23 mouse cellular contexts compared by ENCODE assay signal in genomic region chr13:49639965-49640364, GRCm38 (mm10). TPM values are rescaled to one million over a fixed set of nuclear protein-coding genes. Genes with fewer than 3 reads are reported as not detected.
DNase-seq lines count a peak whose midpoint lies in the region; ATAC-seq and TF ChIP-seq lines count a peak whose summit lies in the region.
"Had no signal": no experiment of that assay in that cellular context is flagged by ENCODE, and none has a peak within 500 bp of the region (broad histone marks: within the 10 kb centered on the region; RNA-seq: fewer than 3 reads in every experiment).

No protein-coding gene starts in this region.

- H3K27ac ChIP-seq in liver, embryonic 11.5 days (ENCODE audit: low read depth, low read length) = peak overlapping the region; percentile 53
- H3K27ac ChIP-seq in liver, embryonic 15.5 days (replicated peaks) = peak overlapping the region; percentile 55
- no peak overlapping the region for H3K27ac ChIP-seq in stomach, postnatal 0 days (replicated peaks)
- no peak overlapping the region for H3K27ac ChIP-seq in forebrain, embryonic 11.5 days (ENCODE audit: low read depth, low read length)
- H3K27ac ChIP-seq: embryonic facial prominence, embryonic 15.5 days; forebrain, embryonic 12.5 days; hindbrain, embryonic 15.5 days had no signal

- no peak for DNase-seq in G1E (ENCODE audit: low spot score)
- no peak for DNase-seq in liver, embryonic 11.5 days (ENCODE audit: low spot score)
- DNase-seq in stomach, postnatal 0 days (ENCODE audit: low spot score) = no peak
- no peak for DNase-seq in right cerebral cortex, adult 2 months (ENCODE audit: low spot score in 2 of 2)
- DNase-seq in forebrain, embryonic 11.5 days (ENCODE audit: low spot score) = no peak
- DNase-seq: adrenal gland, postnatal 14 days; cerebellum, adult 18-20 months; cerebellum, postnatal 14 days; embryo, embryonic 11 days; gastrocnemius, postnatal 10 days; heart, adult 18-20 months; heart, postnatal 36 days had no signal

- no peak overlapping the region for H3K4me2 ChIP-seq in liver, embryonic 11.5 days
- no peak overlapping the region; the same call in 1 of the 2 replicates for H3K4me2 ChIP-seq in liver, embryonic 15.5 days
- no peak overlapping the region for H3K4me2 ChIP-seq in stomach, postnatal 0 days (replicated peaks; ENCODE audit: low read depth)
- H3K4me2 ChIP-seq in forebrain, embryonic 11.5 days (ENCODE audit: low read depth, low read length, severe bottlenecking) = no peak overlapping the region
- H3K4me2 ChIP-seq: embryonic facial prominence, embryonic 15.5 days; forebrain, embryonic 12.5 days; heart, embryonic 11.5 days; hindbrain, embryonic 15.5 days had no signal

- ATAC-seq in G1E (ENCODE audit: extremely low read depth, insufficient number of reproducible peaks, low FRiP score, poor library complexity, severe bottlenecking) = peak; percentile 49; the same call in 1 of the 2 replicates
- peak; percentile 95 for ATAC-seq in liver, embryonic 11.5 days (replicated peaks; ENCODE audit: low FRiP score)
- ATAC-seq in liver, embryonic 15.5 days (ENCODE audit: insufficient read depth) = peak; percentile 91
- peak; percentile 61; the same call in 1 of the 2 replicates for ATAC-seq in megakaryocyte-erythroid progenitor cell, adult 5-6 weeks (replicated peaks; ENCODE audit: low FRiP score, low TSS enrichment, poor library complexity, severe bottlenecking)
- no peak for ATAC-seq in stomach, postnatal 0 days (ENCODE audit: low FRiP score, low TSS enrichment)
- no peak for ATAC-seq in forebrain, embryonic 11.5 days (replicated peaks; ENCODE audit: low FRiP score)
- ATAC-seq: activated CD4-positive, CD25-positive, alpha-beta regulatory T cell, adult 4 months; forebrain, embryonic 16.5 days; Patski had no signal

- H3K4me3 ChIP-seq in G1E (ENCODE audit: low read depth, low read length) = no peak overlapping the region
- H3K4me3 ChIP-seq in liver, embryonic 11.5 days (ENCODE audit: low read depth, low read length) = no peak overlapping the region
- H3K4me3 ChIP-seq in liver, embryonic 15.5 days (replicated peaks) = no peak overlapping the region
- H3K4me3 ChIP-seq in stomach, postnatal 0 days (ENCODE audit: low read depth, low read length) = no peak overlapping the region
- H3K4me3 ChIP-seq in forebrain, embryonic 11.5 days (ENCODE audit: low read depth, low read length) = no peak overlapping the region
- H3K4me3 ChIP-seq: embryonic facial prominence, embryonic 15.5 days; erythroblast, embryonic 14.5 days; forebrain, embryonic 12.5 days; hindbrain, embryonic 15.5 days had no signal

- no peaks in the 10 kb centered on the region for H3K9me3 ChIP-seq in G1E (replicated peaks)
- no peaks in the 10 kb centered on the region for H3K9me3 ChIP-seq in liver, embryonic 11.5 days (ENCODE audit: control insufficient read depth, low read length)
- H3K9me3 ChIP-seq in liver, embryonic 15.5 days (replicated peaks) = no peaks in the 10 kb centered on the region
- H3K9me3 ChIP-seq in stomach, postnatal 0 days (ENCODE audit: control insufficient read depth, low read length) = no peaks in the 10 kb centered on the region
- H3K9me3 ChIP-seq in forebrain, embryonic 11.5 days (ENCODE audit: control insufficient read depth, low read length) = no peaks in the 10 kb centered on the region
- H3K9me3 ChIP-seq: embryonic facial prominence, embryonic 15.5 days; forebrain, embryonic 12.5 days; hindbrain, embryonic 15.5 days had no signal

- H3K36me3 ChIP-seq in G1E (replicated peaks) = peaks cover 63% of the 10 kb centered on the region
- H3K36me3 ChIP-seq in liver, embryonic 11.5 days (ENCODE audit: control insufficient read depth, insufficient read depth, low read length) = no peaks in the 10 kb centered on the region; the same call in 1 of the 2 replicates
- H3K36me3 ChIP-seq in liver, embryonic 15.5 days (replicated peaks) = peaks cover 34% of the 10 kb centered on the region
- H3K36me3 ChIP-seq in stomach, postnatal 0 days (ENCODE audit: control insufficient read depth, insufficient read depth, low read length) = no peaks in the 10 kb centered on the region
- no peaks in the 10 kb centered on the region for H3K36me3 ChIP-seq in forebrain, embryonic 11.5 days (ENCODE audit: control insufficient read depth, insufficient read depth, low read length)
- H3K36me3 ChIP-seq: embryonic facial prominence, embryonic 15.5 days; hindbrain, embryonic 15.5 days had no signal

- no peak for TF ChIP-seq EP300 in stomach, postnatal 0 days (optimal IDR thresholded peaks at IDR 0.05)

- peaks cover 13% of the 10 kb centered on the region for H3K4me1 ChIP-seq in G1E (ENCODE audit: insufficient read depth, low read depth, low read length)
- peaks cover 3% of the 10 kb centered on the region for H3K4me1 ChIP-seq in liver, embryonic 11.5 days (replicated peaks; ENCODE audit: control insufficient read depth, insufficient read depth, low read length)
- H3K4me1 ChIP-seq in liver, embryonic 15.5 days (replicated peaks) = peaks cover 12% of the 10 kb centered on the region
- H3K4me1 ChIP-seq in stomach, postnatal 0 days (replicated peaks; ENCODE audit: control insufficient read depth, insufficient read depth) = no peaks in the 10 kb centered on the region
- no peaks in the 10 kb centered on the region for H3K4me1 ChIP-seq in forebrain, embryonic 11.5 days (replicated peaks; ENCODE audit: control insufficient read depth, insufficient read depth, low read length)
- H3K4me1 ChIP-seq: embryonic facial prominence, embryonic 15.5 days; forebrain, embryonic 12.5 days; hindbrain, embryonic 15.5 days had no signal

- no peak overlapping the region for H3K9ac ChIP-seq in liver, embryonic 11.5 days (ENCODE audit: low read depth, low read length)
- no peak overlapping the region for H3K9ac ChIP-seq in liver, embryonic 15.5 days
- no peak overlapping the region for H3K9ac ChIP-seq in stomach, postnatal 0 days (ENCODE audit: low read length)
- H3K9ac ChIP-seq in forebrain, embryonic 11.5 days (ENCODE audit: low read length) = no peak overlapping the region
- H3K9ac ChIP-seq: embryonic facial prominence, embryonic 15.5 days; forebrain, embryonic 12.5 days; hindbrain, embryonic 15.5 days had no signal

- no peak for TF ChIP-seq CTCF in G1E (IDR thresholded peaks at IDR 0.05; ENCODE audit: low read depth, low read length)
- no peak for TF ChIP-seq CTCF in stomach, postnatal 0 days (IDR thresholded peaks at IDR 0.05; ENCODE audit: low read depth)

- 61% methylated on average over 2 of the region's 2 CpGs for WGBS in liver, embryonic 11.5 days
- WGBS in liver, embryonic 15.5 days (ENCODE audit: insufficient replicate concordance) = 20% methylated on average over 2 of the region's 2 CpGs
- WGBS in stomach, postnatal 0 days = 93% methylated on average over 2 of the region's 2 CpGs
- WGBS in forebrain, embryonic 11.5 days = 95% methylated on average over 2 of the region's 2 CpGs

- no peaks in the 10 kb centered on the region for H3K27me3 ChIP-seq in G1E (ENCODE audit: insufficient read depth, low read length)
- H3K27me3 ChIP-seq in liver, embryonic 11.5 days (replicated peaks; ENCODE audit: control insufficient read depth, insufficient read depth, low read length) = no peaks in the 10 kb centered on the region
- no peaks in the 10 kb centered on the region for H3K27me3 ChIP-seq in liver, embryonic 15.5 days
- no peaks in the 10 kb centered on the region for H3K27me3 ChIP-seq in stomach, postnatal 0 days (ENCODE audit: control insufficient read depth, insufficient read depth, low read length)
- H3K27me3 ChIP-seq in forebrain, embryonic 11.5 days (ENCODE audit: control insufficient read depth, insufficient read depth, low read length) = no peaks in the 10 kb centered on the region
- H3K27me3 ChIP-seq: embryonic facial prominence, embryonic 15.5 days; forebrain, embryonic 12.5 days; hindbrain, embryonic 15.5 days; Patski had no signal

RNA-seq across cellular contexts. Expression of gene Cenpp, which starts 12.6 kb away (rescaled TPM):
- total RNA-seq in G1E (2014; fragmentation: Nextera tagmentation) (27.5 and 29.9 TPM in 2 replicates), G1E (2017) (48.5 and 49.2 TPM in 2 replicates)
- 6.9 and 7.7 TPM in 2 replicates for polyA plus RNA-seq in G1E (2012)
- 38.5 and 43.4 TPM in 2 replicates for polyA plus RNA-seq in liver, embryonic 11.5 days (2014; fragmentation: Nextera tagmentation; extraction: Ambion mirVana)
- polyA plus RNA-seq in liver, embryonic 15.5 days (2015; fragmentation: Nextera tagmentation; extraction: Ambion mirVana) = 17.3 and 22.7 TPM in 2 replicates
- total RNA-seq in megakaryocyte-erythroid progenitor cell, adult 5-6 weeks (2014; fragmentation: Nextera tagmentation) = 44.6 and 44.7 TPM in 2 replicates
- 33.8 and 43.8 TPM in 2 replicates for total RNA-seq in megakaryocyte-erythroid progenitor cell, adult 5-6 weeks (2017)
- polyA plus RNA-seq in stomach, postnatal 0 days (2015; fragmentation: Nextera tagmentation; extraction: Ambion mirVana) = 11.5 and 12.6 TPM in 2 replicates
- 42.9 and 44.5 TPM in 2 replicates for polyA plus RNA-seq in forebrain, embryonic 11.5 days (2014; fragmentation: Nextera tagmentation; extraction: Ambion mirVana)

RNA-seq across cellular contexts. Expression of gene Nol8, which starts 12.9 kb away (rescaled TPM):
- total RNA-seq in G1E (2014; fragmentation: Nextera tagmentation) (78.6 and 90.0 TPM in 2 replicates), G1E (2017) (40.2 and 59.2 TPM in 2 replicates)
- 2.0 and 3.0 TPM in 2 replicates for polyA plus RNA-seq in G1E (2012)
- polyA plus RNA-seq in liver, embryonic 11.5 days (2014; fragmentation: Nextera tagmentation; extraction: Ambion mirVana) = 22.6 and 23.6 TPM in 2 replicates
- polyA plus RNA-seq in liver, embryonic 15.5 days (2015; fragmentation: Nextera tagmentation; extraction: Ambion mirVana) = 6.2 and 7.0 TPM in 2 replicates
- 43.9 and 63.1 TPM in 2 replicates for total RNA-seq in megakaryocyte-erythroid progenitor cell, adult 5-6 weeks (2014; fragmentation: Nextera tagmentation)
- 60.7 and 71.4 TPM in 2 replicates for total RNA-seq in megakaryocyte-erythroid progenitor cell, adult 5-6 weeks (2017)
- polyA plus RNA-seq in stomach, postnatal 0 days (2015; fragmentation: Nextera tagmentation; extraction: Ambion mirVana) = 9.4 and 10.0 TPM in 2 replicates
- polyA plus RNA-seq in forebrain, embryonic 11.5 days (2014; fragmentation: Nextera tagmentation; extraction: Ambion mirVana) = 22.8 and 23.4 TPM in 2 replicates

RNA-seq across cellular contexts. Expression of gene Ogn, which starts 32.1 kb away (rescaled TPM):
- total RNA-seq in G1E (2014; fragmentation: Nextera tagmentation) (not detected in 2 replicates), G1E (2017) (0.05 and 0.12 TPM in 2 replicates)
- not detected in 2 replicates for polyA plus RNA-seq in G1E (2012)
- 1.2 and 2.2 TPM in 2 replicates for polyA plus RNA-seq in liver, embryonic 11.5 days (2014; fragmentation: Nextera tagmentation; extraction: Ambion mirVana)
- polyA plus RNA-seq in liver, embryonic 15.5 days (2015; fragmentation: Nextera tagmentation; extraction: Ambion mirVana) = 3.7 and 4.3 TPM in 2 replicates
- total RNA-seq in megakaryocyte-erythroid progenitor cell, adult 5-6 weeks (2014; fragmentation: Nextera tagmentation) = not detected in 2 replicates
- not detected in 2 replicates for total RNA-seq in megakaryocyte-erythroid progenitor cell, adult 5-6 weeks (2017)
- polyA plus RNA-seq in stomach, postnatal 0 days (2015; fragmentation: Nextera tagmentation; extraction: Ambion mirVana) = 138 and 151 TPM in 2 replicates
- 9.8 and 9.9 TPM in 2 replicates for polyA plus RNA-seq in forebrain, embryonic 11.5 days (2014; fragmentation: Nextera tagmentation; extraction: Ambion mirVana)
- polyA plus RNA-seq: erythroblast, embryonic 14.5 days had no signal

RNA-seq across cellular contexts. Expression of gene Iars, which starts 41.9 kb away (rescaled TPM):
- total RNA-seq in G1E (2014; fragmentation: Nextera tagmentation) (162 and 174 TPM in 2 replicates), G1E (2017) (65.3 and 73.4 TPM in 2 replicates)
- 19.6 and 38.9 TPM in 2 replicates for polyA plus RNA-seq in G1E (2012)
- polyA plus RNA-seq in liver, embryonic 11.5 days (2014; fragmentation: Nextera tagmentation; extraction: Ambion mirVana) = 142 and 161 TPM in 2 replicates
- 46.3 and 49.2 TPM in 2 replicates for polyA plus RNA-seq in liver, embryonic 15.5 days (2015; fragmentation: Nextera tagmentation; extraction: Ambion mirVana)
- total RNA-seq in megakaryocyte-erythroid progenitor cell, adult 5-6 weeks (2014; fragmentation: Nextera tagmentation) = 77.6 and 124 TPM in 2 replicates
- total RNA-seq in megakaryocyte-erythroid progenitor cell, adult 5-6 weeks (2017) = 90.4 and 105 TPM in 2 replicates
- 24.0 and 24.4 TPM in 2 replicates for polyA plus RNA-seq in stomach, postnatal 0 days (2015; fragmentation: Nextera tagmentation; extraction: Ambion mirVana)
- polyA plus RNA-seq in forebrain, embryonic 11.5 days (2014; fragmentation: Nextera tagmentation; extraction: Ambion mirVana) = 124 and 129 TPM in 2 replicates

RNA-seq across cellular contexts. Expression of gene Omd, which starts 57.7 kb away (rescaled TPM):
- total RNA-seq in G1E (2014; fragmentation: Nextera tagmentation) (not detected in 2 replicates), G1E (2017) (0.05 TPM in 1 of 2 replicates, not detected in the other)
- not detected in 2 replicates for polyA plus RNA-seq in G1E (2012)
- polyA plus RNA-seq in liver, embryonic 11.5 days (2014; fragmentation: Nextera tagmentation; extraction: Ambion mirVana) = 0.74 and 1.1 TPM in 2 replicates
- 0.55 TPM in 2 replicates for polyA plus RNA-seq in liver, embryonic 15.5 days (2015; fragmentation: Nextera tagmentation; extraction: Ambion mirVana)
- not detected in 2 replicates for total RNA-seq in megakaryocyte-erythroid progenitor cell, adult 5-6 weeks (2014; fragmentation: Nextera tagmentation)
- total RNA-seq in megakaryocyte-erythroid progenitor cell, adult 5-6 weeks (2017) = 0.47 TPM in 1 of 2 replicates, not detected in the other
- 0.30 and 0.36 TPM in 2 replicates for polyA plus RNA-seq in stomach, postnatal 0 days (2015; fragmentation: Nextera tagmentation; extraction: Ambion mirVana)
- 0.61 and 1.0 TPM in 2 replicates for polyA plus RNA-seq in forebrain, embryonic 11.5 days (2014; fragmentation: Nextera tagmentation; extraction: Ambion mirVana)
- total RNA-seq: common myeloid progenitor, adult 5-6 weeks had no signal
- polyA plus RNA-seq: erythroblast, embryonic 14.5 days had no signal

Comparison
In these comparisons a context has a peak if more than half of its experiments do, and no peak if none do; other contexts are left out.
1. ATAC-seq: peak in G1E (single experiment), liver, embryonic 11.5 days (single experiment), liver, embryonic 15.5 days (single experiment) and megakaryocyte-erythroid progenitor cell, adult 5-6 weeks (single experiment); none in stomach, postnatal 0 days (single experiment) and forebrain, embryonic 11.5 days (single experiment).
2. H3K27ac ChIP-seq: peak in liver, embryonic 11.5 days (single experiment) and liver, embryonic 15.5 days (single experiment); none in stomach, postnatal 0 days (single experiment) and forebrain, embryonic 11.5 days (single experiment).
3. RNA of gene Ogn, which starts 32.1 kb away (polyA plus RNA-seq): 138 to 151 TPM in stomach, postnatal 0 days; 9.8 to 9.9 TPM in forebrain, embryonic 11.5 days, 3.7 to 4.3 TPM in liver, embryonic 15.5 days, 1.2 to 2.2 TPM in liver, embryonic 11.5 days and not detected in G1E; every median in the first group is over 10 times any median in the second.